Mouse (Mus musculus): Measurements from ENCODE around the gene 1700018B08Rik. TPM values are rescaled to one million over a fixed set of nuclear protein-coding genes. Genes with fewer than 3 reads are reported as not detected.

The 1700018B08Rik gene
- polyA plus RNA-seq (2017; shearing (Covaris generic)): not detected

DNA sequence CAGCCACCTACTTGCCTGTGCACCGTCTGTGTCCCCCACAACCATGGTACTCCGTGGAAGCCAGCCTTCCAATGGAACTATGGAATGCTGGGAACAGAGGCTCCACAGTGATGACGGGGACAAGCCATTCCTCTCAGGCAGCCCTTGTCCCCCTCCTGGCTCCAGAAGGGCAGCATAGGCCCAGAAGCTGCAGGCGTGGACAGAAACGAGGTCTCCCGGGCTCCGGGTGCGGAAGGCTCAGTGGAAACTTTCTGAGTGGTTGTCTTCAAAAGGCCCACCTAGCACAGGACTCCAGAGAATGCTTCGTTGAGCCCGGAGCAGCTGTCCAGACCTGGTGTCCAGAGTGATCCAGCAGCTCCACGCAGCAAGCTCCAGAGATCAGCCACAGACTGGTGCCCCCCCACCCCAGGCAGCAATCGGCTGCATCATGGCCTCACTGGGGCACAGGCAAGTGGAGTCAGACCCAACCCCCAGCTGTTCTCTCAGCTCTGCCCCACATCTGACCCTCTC is at the start of gene 1700018B08Rik:
Gene 1700018B08Rik (minus strand): TSS at position 45 of the 510 bp plus-strand sequence.

DNA sequence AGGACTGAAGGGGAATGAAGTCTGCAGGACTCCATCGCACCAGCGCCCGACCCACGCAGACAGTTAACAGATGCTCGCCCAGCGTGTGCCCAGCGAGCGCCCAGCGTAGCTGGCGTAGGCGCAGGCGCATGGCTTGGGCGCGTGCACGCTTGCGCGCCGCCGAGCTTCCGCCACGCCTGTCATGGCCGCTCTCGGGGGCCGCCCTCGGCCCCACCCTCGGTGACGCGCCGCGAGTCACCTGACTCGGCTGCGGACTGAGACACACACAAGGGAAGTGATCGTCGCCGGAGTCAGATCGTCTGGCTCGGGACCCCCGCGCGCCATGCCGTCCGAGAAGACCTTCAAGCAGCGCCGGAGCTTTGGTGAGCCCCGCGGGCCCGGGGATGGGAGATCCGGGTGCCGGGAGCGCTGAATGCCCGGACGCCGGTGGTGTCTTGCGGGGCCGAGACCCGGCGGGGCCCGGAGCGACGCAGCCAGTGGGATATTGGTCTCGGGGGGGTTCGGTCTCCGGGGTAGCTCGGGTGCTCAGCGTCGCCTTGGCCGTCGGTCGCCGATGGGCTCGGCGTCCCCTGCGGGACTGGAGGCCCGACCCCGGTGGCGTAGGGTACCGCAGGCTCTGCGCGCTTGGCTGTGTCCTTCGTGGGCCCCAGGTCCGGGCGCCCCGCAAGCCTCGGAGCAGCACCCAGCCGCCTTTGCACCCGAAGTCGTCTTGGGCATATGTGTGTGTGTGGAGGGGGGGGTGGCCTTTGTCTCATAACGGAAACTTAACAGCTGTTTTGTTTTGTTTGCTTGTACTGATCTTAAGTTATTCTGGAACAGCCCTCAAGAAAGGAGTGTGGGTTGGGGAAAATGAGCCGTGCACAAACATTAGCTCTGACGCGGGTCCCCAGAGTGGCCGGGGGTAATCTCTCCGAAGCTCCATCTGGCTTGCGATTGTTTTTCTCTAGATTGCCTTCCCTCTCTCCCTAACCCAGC is 46.4 kb upstream of the 1700018B08Rik start, which contains the start of gene Map1lc3b:
Gene Map1lc3b (plus strand): TSS at position 159 of the 975 bp plus-strand sequence.

DNA sequence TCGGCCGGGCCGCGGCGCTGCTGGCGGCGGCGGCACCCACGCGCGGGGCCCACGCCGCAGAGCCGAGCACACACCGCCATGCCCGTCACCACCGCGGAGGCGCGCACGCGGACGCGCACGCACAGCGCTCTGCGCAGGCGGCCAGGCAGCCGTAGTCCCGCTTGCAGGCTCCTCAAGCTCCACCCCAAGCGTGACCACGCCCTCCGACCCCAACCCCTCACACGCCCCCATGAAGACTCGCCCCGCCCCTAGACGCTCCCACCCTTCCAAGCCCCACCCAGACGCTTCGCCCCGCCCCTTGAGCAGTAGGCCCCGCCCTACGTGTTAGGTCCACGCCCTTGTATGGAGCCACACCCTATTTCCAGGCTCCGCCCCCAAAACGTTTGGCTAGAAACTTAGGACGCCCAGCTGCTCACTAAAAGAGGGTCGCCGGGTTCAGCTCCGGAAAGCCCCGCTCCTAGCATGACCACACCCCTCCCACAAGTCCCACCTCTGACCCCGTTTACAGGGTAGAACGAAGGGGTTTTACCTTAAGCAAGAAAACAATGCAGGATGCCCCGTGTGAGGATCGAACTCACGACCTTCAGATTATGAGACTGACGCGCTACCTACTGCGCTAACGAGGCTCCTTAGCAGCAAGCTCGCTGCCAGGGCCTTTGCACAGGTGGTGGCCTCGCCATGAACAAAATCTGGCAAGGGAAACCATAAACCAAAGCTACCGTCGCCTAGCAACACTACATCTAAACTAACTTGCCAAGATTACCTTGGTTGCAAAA is 34.7 kb upstream of the 1700018B08Rik start, which contains the start of gene Fbxo31:
Gene Fbxo31 (minus strand): TSS at position 131 of the 776 bp plus-strand sequence.

Other genes with a start within 250 kb of the 1700018B08Rik start
- 10 to 100 TPM; 24.4 to 47.1 TPM for gene Fbxo31, start 34.5 kb upstream of the 1700018B08Rik start, polyA plus RNA-seq (2017; shearing (Covaris generic))
- 100 to 1,000 TPM; 298 to 358 TPM for gene Map1lc3b, start 46.0 kb upstream of the 1700018B08Rik start, polyA plus RNA-seq (2017; shearing (Covaris generic))
- gene Zcchc14, start 108.6 kb upstream of the 1700018B08Rik start, polyA plus RNA-seq (2017; shearing (Covaris generic)): under 1 TPM in 1 of 2 experiments, not detected in 1; 0.26 TPM
- gene Jph3, start 185.3 kb upstream of the 1700018B08Rik start, polyA plus RNA-seq (2017; shearing (Covaris generic)): under 1 TPM; 0.10 to 0.12 TPM

Measured in activated CD4-positive, CD25-positive, alpha-beta regulatory T cell (primary cell).